Mouse (Mus musculus): ENCODE measurements around the gene Coro1c.

DNA sequence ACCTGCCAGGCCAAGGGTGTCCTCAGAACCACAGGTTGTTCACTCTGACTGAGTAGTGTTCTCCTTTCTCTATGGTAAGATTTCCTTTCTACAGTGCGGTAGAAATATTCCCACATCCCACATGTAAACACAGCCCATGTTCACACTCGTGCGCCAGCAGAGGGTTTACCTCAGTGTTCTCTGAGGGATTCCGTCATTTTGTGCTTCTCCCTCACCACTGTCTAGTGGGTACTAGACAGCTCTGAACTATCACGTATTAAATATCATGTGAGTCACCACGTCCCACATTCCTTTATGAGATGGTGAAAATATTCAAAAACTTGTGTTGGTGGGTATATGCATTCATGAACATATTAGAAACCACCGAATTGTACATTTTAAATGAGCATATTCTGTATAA, 56.1 kb downstream of the Coro1c start:
- TF ChIP-seq CTCF (conservative IDR thresholded peaks at IDR 0.05 in 1 of 2, IDR thresholded peaks at IDR 0.05 in 1 of 2; ENCODE audit: low read depth in 2 of 2, low read length in 2 of 2) (no peak), USF1 (IDR thresholded peaks at IDR 0.05; ENCODE audit: low read depth, low read length) (no peak), MAFK (IDR thresholded peaks at IDR 0.05; ENCODE audit: insufficient replicate concordance, low read length) (no peak), ZNF384 (IDR thresholded peaks at IDR 0.05; ENCODE audit: low read depth, low read length) (no peak), USF2 (conservative IDR thresholded peaks at IDR 0.05; ENCODE audit: low read depth, low read length) (no peak), TCF12 (IDR thresholded peaks at IDR 0.05; ENCODE audit: low read depth, low read length) (no peak), POLR2A (IDR thresholded peaks at IDR 0.05; ENCODE audit: low read depth, low read length) (no peak), E2F4 (IDR thresholded peaks at IDR 0.05; ENCODE audit: insufficient replicate concordance, low read depth, low read length) (no peak), HCFC1 (IDR thresholded peaks at IDR 0.05; ENCODE audit: low read depth, low read length) (no peak), ZC3H11A (IDR thresholded peaks at IDR 0.05; ENCODE audit: low read depth, low read length) (no peak)

All from CH12.LX (cell line).